Mouse (Mus musculus) B cell, adult 2 months (primary cell): ENCODE data around the gene Rbpj.

Experiments
- DNase-seq, 2 experiments: peaks; one replicate each; pipeline ENCODE4 v3.0.0; 2022

The Rbpj gene

GRCm38 (mm10) chr5:53469777-53470131, 3.8 kb downstream of the Rbpj start:
- no peak for DNase-seq

- no peak for DNase-seq
These were observed 4.5 kb downstream of the Rbpj start for GRCm38 (mm10) chr5:53470141-53471079.

- no peak for DNase-seq
These were observed 6.5 kb downstream of the Rbpj start for GRCm38 (mm10) chr5:53472485-53472884.

- no peak for DNase-seq
These were observed 13.2 kb downstream of the Rbpj start for GRCm38 (mm10) chr5:53479161-53479560.

- no peak for DNase-seq
These were observed 13.9 kb downstream of the Rbpj start for GRCm38 (mm10) chr5:53479891-53480290.

- no peak for DNase-seq
These were observed 15.1 kb downstream of the Rbpj start for GRCm38 (mm10) chr5:53481021-53481420.

- DNase-seq: no peak
These were observed 19.2 kb downstream of the Rbpj start for GRCm38 (mm10) chr5:53485069-53485628.

- no peak for DNase-seq
These were observed 20.1 kb downstream of the Rbpj start for GRCm38 (mm10) chr5:53485934-53486475.

- DNase-seq: no peak
These were observed 21.1 kb downstream of the Rbpj start for GRCm38 (mm10) chr5:53486966-53487592.

GRCm38 (mm10) chr5:53490697-53491099, 24.7 kb downstream of the Rbpj start:
- DNase-seq: peak in 1 of 2 experiments; percentile 3

GRCm38 (mm10) chr5:53493756-53494155, 27.8 kb downstream of the Rbpj start:
- no peak for DNase-seq

- no peak for DNase-seq
These were observed 28.7 kb downstream of the Rbpj start for GRCm38 (mm10) chr5:53494536-53495159.

GRCm38 (mm10) chr5:53496846-53497549, 31.0 kb downstream of the Rbpj start:
- no peak for DNase-seq

GRCm38 (mm10) chr5:53499571-53499970, 33.6 kb downstream of the Rbpj start:
- DNase-seq: no peak

GRCm38 (mm10) chr5:53500509-53501145, 34.7 kb downstream of the Rbpj start:
- DNase-seq: no peak

GRCm38 (mm10) chr5:53503261-53503660, 37.3 kb downstream of the Rbpj start:
- no peak for DNase-seq

GRCm38 (mm10) chr5:53505751-53506150, 39.8 kb downstream of the Rbpj start:
- DNase-seq: no peak

- no peak for DNase-seq
These were observed 41.4 kb downstream of the Rbpj start for GRCm38 (mm10) chr5:53507371-53507770.

- DNase-seq: no peak
These were observed 43.5 kb downstream of the Rbpj start for GRCm38 (mm10) chr5:53509465-53509864.

- DNase-seq: no peak
These were observed 44.0 kb downstream of the Rbpj start for GRCm38 (mm10) chr5:53509927-53510326.

GRCm38 (mm10) chr5:53511426-53511825, 45.5 kb downstream of the Rbpj start:
- no peak for DNase-seq
